Mouse (Mus musculus) limb, embryonic 15.5 days (tissue): Measurements from ENCODE around the gene Nf2. TPM values are rescaled to one million over a fixed set of nuclear protein-coding genes. Genes with fewer than 3 reads are reported as not detected.

ENCODE experiments used
- ATAC-seq: fragments of 200-750 bp; cut with Nextera tagmentation; 2 replicates; pipeline ENCODE4 v1.8.0; 2017; ENCODE audit warnings: low read depth, moderate TSS enrichment; ENCODE audit not compliant: insufficient number of reproducible peaks, low FRiP score, low TSS enrichment
- H3K27ac ChIP-seq: fragments of 300-500 bp; sonication (generic); 2 replicates; pipeline ENCODE4 v1.5.1; 2015; ENCODE audit warnings: moderate library complexity, mild to moderate bottlenecking, inconsistent platforms
- H3K27me3 ChIP-seq: fragments of 300-500 bp; sonication (generic); 2 replicates; pipeline ENCODE4 v1.6.1; 2015; ENCODE audit warnings: inconsistent platforms
- H3K36me3 ChIP-seq: fragments of 300-500 bp; sonication (generic); 2 replicates; pipeline ENCODE4 v1.6.1; 2015; ENCODE audit warnings: inconsistent platforms
- H3K4me1 ChIP-seq: fragments of 300-500 bp; sonication (generic); 2 replicates; pipeline ENCODE4 v1.6.1; 2015; ENCODE audit warnings: inconsistent platforms
- H3K4me2 ChIP-seq: fragments of 300-500 bp; sonication (generic); 2 replicates; pipeline ENCODE4 v1.6.1; 2015; ENCODE audit warnings: mild to moderate bottlenecking, inconsistent platforms
- H3K4me3 ChIP-seq: fragments of 300-500 bp; sonication (generic); 2 replicates; pipeline ENCODE4 v1.5.1; 2015; ENCODE audit warnings: mild to moderate bottlenecking, inconsistent platforms
- H3K9ac ChIP-seq: fragments of 300-500 bp; sonication (generic); 2 replicates; pipeline ENCODE4 v1.6.1; 2015; ENCODE audit warnings: inconsistent platforms
- H3K9me3 ChIP-seq: fragments of 300-500 bp; sonication (generic); 2 replicates; pipeline ENCODE4 v1.6.1; 2016; ENCODE audit warnings: inconsistent platforms
- WGBS: fragments of 180-500 bp; shearing (Covaris S2); methylation state at CpG from one replicate; pipeline ENCODE4 v1.1.7; 2015; 5-methylcytosine and 5-hydroxymethylcytosine counted together
- polyA plus RNA-seq: library from polyadenylated mRNA; unstranded; fragments of >200 nt; fragmentation: Nextera tagmentation; extraction: Ambion mirVana; gene quantifications from 2 replicates; pipeline ENCODE4 v1.2.1, GENCODE M21; 2015

Nf2 gene
- polyA plus RNA-seq: 44.6 and 47.3 TPM in 2 replicates

GRCm38 (mm10) chr11:4849258-4849943 lies at the start of gene Nf2:
TSS of gene Nf2 (minus strand) at chr11:4849536.
- peak within 1 kb of the TSS; percentile 69 for H3K4me2 ChIP-seq
- peak within 1 kb of the TSS; percentile 86 for H3K9ac ChIP-seq
- WGBS: under 1% methylated on average over 60 of the region's 60 CpGs
- H3K27me3 ChIP-seq: no peaks in the 10 kb centered on the region
- no peaks in the 10 kb centered on the region for H3K36me3 ChIP-seq
- no peaks in the 10 kb centered on the region for H3K9me3 ChIP-seq
- H3K27ac ChIP-seq: peak within 1 kb of the TSS; percentile 79
- H3K4me3 ChIP-seq: peak within 1 kb of the TSS; percentile 88
- peaks cover 9% of the 10 kb centered on the region for H3K4me1 ChIP-seq
- ATAC-seq: peak; percentile 100

- peak within 1 kb of the TSS; percentile 84 for H3K9ac ChIP-seq
- H3K4me1 ChIP-seq: peaks cover 5% of the 10 kb centered on the region
- no peaks in the 10 kb centered on the region for H3K27me3 ChIP-seq
- WGBS: 3% methylated on average over 52 of the region's 52 CpGs
- peak; percentile 74; the same call in 1 of the 2 replicates for ATAC-seq
- H3K9me3 ChIP-seq: no peaks in the 10 kb centered on the region
- peak within 1 kb of the TSS; percentile 85 for H3K4me3 ChIP-seq
- H3K36me3 ChIP-seq: peaks cover 38% of the 10 kb centered on the region
- H3K27ac ChIP-seq: peak within 1 kb of the TSS; percentile 74
- peak within 1 kb of the TSS; percentile 85 for H3K4me2 ChIP-seq
Observed at GRCm38 (mm10) chr11:4894848-4895816, 45.8 kb upstream of the Nf2 start, which contains the start of gene Thoc5. TSS of gene Thoc5 (plus strand) at chr11:4895320.

- H3K9ac ChIP-seq: no peak overlapping the region
- no peak overlapping the region for H3K4me2 ChIP-seq
- H3K36me3 ChIP-seq: peaks cover 56% of the 10 kb centered on the region
- no peak overlapping the region for H3K27ac ChIP-seq
- H3K4me3 ChIP-seq: no peak overlapping the region
- no peaks in the 10 kb centered on the region for H3K9me3 ChIP-seq
- H3K4me1 ChIP-seq: no peaks in the 10 kb centered on the region; the same call in 1 of the 2 replicates
- ATAC-seq: no peak
- no peaks in the 10 kb centered on the region for H3K27me3 ChIP-seq
- WGBS: 94% methylated on average over 3 of the region's 3 CpGs
Observed at GRCm38 (mm10) chr11:4886987-4887386, 37.7 kb upstream of the Nf2 start.

GRCm38 (mm10) chr11:4885385-4885903 lies 36.1 kb upstream of the Nf2 start:
- H3K4me1 ChIP-seq: no peaks in the 10 kb centered on the region; the same call in 1 of the 2 replicates

GRCm38 (mm10) chr11:4882892-4883627 lies 33.7 kb upstream of the Nf2 start:
- Histone ChIP-seq H3K27ac (no peak overlapping the region), H3K9ac (no peak overlapping the region), H3K4me3 (no peak overlapping the region), H3K4me2 (no peak overlapping the region), H3K4me1 (no peaks in the 10 kb centered on the region; the same call in 1 of the 2 replicates), H3K36me3 (peaks cover 23% of the 10 kb centered on the region), H3K9me3 (no peaks in the 10 kb centered on the region), H3K27me3 (no peaks in the 10 kb centered on the region)
- no peak for ATAC-seq
- WGBS: 56% methylated on average over 14 of the region's 14 CpGs

More at GRCm38 (mm10) chr11:4885385-4885903, 36.1 kb upstream of the Nf2 start:
- H3K4me3 ChIP-seq: no peak overlapping the region
- ATAC-seq: no peak
- WGBS: 62% methylated on average over 2 of the region's 2 CpGs
- no peaks in the 10 kb centered on the region for H3K9me3 ChIP-seq
- no peak overlapping the region for H3K9ac ChIP-seq
- H3K36me3 ChIP-seq: peaks cover 44% of the 10 kb centered on the region
- H3K27ac ChIP-seq: no peak overlapping the region
- no peaks in the 10 kb centered on the region for H3K27me3 ChIP-seq
- no peak overlapping the region for H3K4me2 ChIP-seq

GRCm38 (mm10) chr11:4881087-4881486 lies 31.8 kb upstream of the Nf2 start:
- 79% methylated on average over 4 of the region's 4 CpGs for WGBS

GRCm38 (mm10) chr11:4874551-4874950 lies 25.2 kb upstream of the Nf2 start:
- 3% methylated on average over 10 of the region's 10 CpGs for WGBS
- peak overlapping the region; percentile 77 for H3K4me2 ChIP-seq
- H3K36me3 ChIP-seq: 0 out of 2 replicates have a peak, but pooled peaks cover 3% of the 10 kb centered on the region
- H3K9ac ChIP-seq: peak overlapping the region; percentile 57
- no peak for ATAC-seq
- no peaks in the 10 kb centered on the region for H3K27me3 ChIP-seq
- H3K4me1 ChIP-seq: peaks cover 14% of the 10 kb centered on the region
- no peak overlapping the region for H3K27ac ChIP-seq
- peak overlapping the region; percentile 71 for H3K4me3 ChIP-seq
- no peaks in the 10 kb centered on the region for H3K9me3 ChIP-seq

More at GRCm38 (mm10) chr11:4881087-4881486, 31.8 kb upstream of the Nf2 start:
- Histone ChIP-seq H3K4me1 (no peaks in the 10 kb centered on the region; the same call in 1 of the 2 replicates), H3K27ac (no peak overlapping the region), H3K9ac (no peak overlapping the region), H3K4me2 (no peak overlapping the region), H3K9me3 (no peaks in the 10 kb centered on the region), H3K27me3 (no peaks in the 10 kb centered on the region), H3K4me3 (no peak overlapping the region), H3K36me3 (peaks cover 19% of the 10 kb centered on the region)
- ATAC-seq: no peak

GRCm38 (mm10) chr11:4873755-4874475 lies 24.6 kb upstream of the Nf2 start, which contains the start of gene Nipsnap1:
TSS of gene Nipsnap1 (plus strand) at chr11:4873951.
- Histone ChIP-seq H3K4me1 (peaks cover 14% of the 10 kb centered on the region), H3K9me3 (no peaks in the 10 kb centered on the region), H3K36me3 (0 out of 2 replicates have a peak, but pooled peaks cover 3% of the 10 kb centered on the region), H3K9ac (peak within 1 kb of the TSS; percentile 57), H3K27me3 (no peaks in the 10 kb centered on the region), H3K4me2 (peak within 1 kb of the TSS; percentile 77), H3K27ac (peak within 1 kb of the TSS; percentile 70), H3K4me3 (peak within 1 kb of the TSS; percentile 71)
- peak; percentile 87 for ATAC-seq
- WGBS: under 1% methylated on average over 30 of the region's 30 CpGs

- no peaks in the 10 kb centered on the region for H3K27me3 ChIP-seq
- no peak overlapping the region for H3K4me2 ChIP-seq
- peaks cover 15% of the 10 kb centered on the region for H3K4me1 ChIP-seq
- no peak for ATAC-seq
- no peak overlapping the region for H3K9ac ChIP-seq
- no peak overlapping the region for H3K27ac ChIP-seq
- H3K4me3 ChIP-seq: no peak overlapping the region
- 34% methylated on average over 10 of the region's 10 CpGs for WGBS
- H3K9me3 ChIP-seq: no peaks in the 10 kb centered on the region
- no peaks in the 10 kb centered on the region for H3K36me3 ChIP-seq
Observed at GRCm38 (mm10) chr11:4865645-4866251, 16.4 kb upstream of the Nf2 start.

GRCm38 (mm10) chr11:4862730-4863129 lies 13.4 kb upstream of the Nf2 start:
- 90% methylated on average over 1 of the region's 1 CpGs for WGBS
- H3K9ac ChIP-seq: no peak overlapping the region
- no peak for ATAC-seq
- no peaks in the 10 kb centered on the region for H3K27me3 ChIP-seq
- no peak overlapping the region; the same call in 1 of the 2 replicates for H3K27ac ChIP-seq
- H3K4me2 ChIP-seq: no peak overlapping the region
- H3K4me3 ChIP-seq: no peak overlapping the region
- no peaks in the 10 kb centered on the region for H3K9me3 ChIP-seq
- H3K36me3 ChIP-seq: no peaks in the 10 kb centered on the region
- peaks cover 15% of the 10 kb centered on the region for H3K4me1 ChIP-seq
